Mouse (Mus musculus) ES-E14 (cell line): ENCODE measurements at regions not wholly inside any gene's neighbourhood (a gene's known extent, or its start where the extent isn't known, plus 50 kb on each side); places are given as distances from the start of the nearest gene placed in this dataset.

Experiments
- CHD2 ChIP-seq: IDR thresholded peaks from 2 replicates; pipeline ENCODE4 v1.6.1; 2014; ENCODE audit warnings: mild to moderate bottlenecking, low read depth, low read length, inconsistent platforms
- MAFK ChIP-seq: IDR thresholded peaks from 2 replicates; pipeline ENCODE4 v1.6.1; 2014; ENCODE audit warnings: mild to moderate bottlenecking, low read depth, low read length, inconsistent platforms; ENCODE audit not compliant: insufficient read depth
- ZC3H11A ChIP-seq: IDR thresholded peaks from 2 replicates; pipeline ENCODE4 v1.6.1; 2012; ENCODE audit warnings: low read depth, mild to moderate bottlenecking, inconsistent platforms, low read length, borderline replicate concordance

- no peak for TF ChIP-seq ZC3H11A
- no peak for TF ChIP-seq MAFK
- TF ChIP-seq CHD2 = no peak
Observed at GRCm38 (mm10) chr13:103417256-103417655, 83.0 kb upstream of the Mast4 start.
